Mouse (Mus musculus) forebrain, embryonic 12.5 days (tissue): ENCODE measurements at regions not wholly inside any gene's neighbourhood (a gene's known extent, or its start where the extent isn't known, plus 50 kb on each side); places are given as distances from the start of the nearest gene placed in this dataset.

Experiments
- ATAC-seq: fragments of 200-750 bp; cut with Nextera tagmentation; 2 replicates; pipeline ENCODE4 v1.8.0; 2017; ENCODE audit warnings: moderate TSS enrichment; ENCODE audit not compliant: low FRiP score
- H3K27ac ChIP-seq: fragments of 300-500 bp; sonication (generic); 2 replicates; pipeline ENCODE4 v1.5.1; 2016; ENCODE audit warnings: mild to moderate bottlenecking
- H3K27me3 ChIP-seq: fragments of 300-500 bp; sonication (generic); 2 replicates; pipeline ENCODE4 v1.6.1; 2016; ENCODE audit warnings: mild to moderate bottlenecking
- H3K36me3 ChIP-seq: fragments of 300-500 bp; sonication (generic); replicated peaks from 2 replicates; pipeline ENCODE4 v1.6.1; 2016; ENCODE audit warnings: mild to moderate bottlenecking
- H3K4me1 ChIP-seq: fragments of 300-500 bp; sonication (generic); 2 replicates; pipeline ENCODE4 v1.6.1; 2016
- H3K4me2 ChIP-seq: fragments of 300-500 bp; sonication (generic); 2 replicates; pipeline ENCODE4 v1.6.1; 2016; ENCODE audit warnings: mild to moderate bottlenecking, moderate library complexity
- H3K4me3 ChIP-seq: fragments of 300-500 bp; sonication (generic); replicated peaks from 2 replicates; pipeline ENCODE4 v1.5.1; 2016; ENCODE audit warnings: mild to moderate bottlenecking
- H3K9ac ChIP-seq: fragments of 300-500 bp; sonication (generic); 2 replicates; pipeline ENCODE4 v1.6.1; 2016; ENCODE audit warnings: mild to moderate bottlenecking
- H3K9me3 ChIP-seq: fragments of 300-500 bp; sonication (generic); 2 replicates; pipeline ENCODE4 v1.6.1; 2016
- WGBS: fragments of 180-500 bp; shearing (Covaris S2); methylation state at CpG from one replicate; pipeline ENCODE4 v1.1.7; 2016; 5-methylcytosine and 5-hydroxymethylcytosine counted together

DNA sequence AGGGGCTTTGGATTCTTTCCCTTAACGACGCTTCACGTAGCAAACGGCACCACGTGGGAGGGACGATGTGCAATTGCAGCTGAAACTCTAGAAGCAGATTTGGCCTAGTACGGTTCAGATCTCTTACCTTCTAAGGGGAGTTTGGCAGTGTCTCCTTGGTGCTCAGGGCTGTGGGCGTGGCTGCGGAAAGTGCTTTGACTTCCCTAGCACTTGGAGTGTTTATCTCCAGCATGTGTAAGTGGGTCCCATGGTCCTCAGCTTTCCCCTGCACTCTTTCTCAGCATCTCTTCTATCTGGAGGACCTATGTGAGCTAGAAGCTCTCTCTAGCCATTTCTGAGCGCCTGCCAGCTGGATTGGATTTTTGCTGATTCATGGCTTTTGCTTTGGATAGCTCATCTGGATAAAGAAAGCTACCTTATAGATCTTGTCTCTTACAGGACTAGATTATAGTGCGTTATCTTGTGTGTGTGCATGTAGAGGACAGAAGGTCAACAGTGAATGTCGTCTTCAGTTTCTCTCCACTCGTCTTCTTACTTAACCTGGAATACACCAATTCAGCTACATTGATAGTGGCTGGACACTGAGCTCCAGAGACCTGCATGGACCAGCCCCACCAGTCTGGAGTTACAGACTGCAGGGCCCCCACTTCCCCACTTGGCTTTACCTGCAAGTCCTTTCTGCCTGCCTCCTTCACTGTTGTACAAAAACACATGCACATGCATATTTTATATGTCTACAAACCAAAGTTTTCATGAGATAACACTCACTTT is 92.8 kb upstream of the Serbp1 start:
- H3K4me2 ChIP-seq, result no peak overlapping the region
- no peaks in the 10 kb centered on the region for H3K4me1 ChIP-seq
- H3K9ac ChIP-seq, result no peak overlapping the region
- WGBS, result 75% methylated on average over 13 of the region's 13 CpGs
- no peaks in the 10 kb centered on the region for H3K9me3 ChIP-seq
- no peaks in the 10 kb centered on the region for H3K27me3 ChIP-seq
- no peak overlapping the region for H3K4me3 ChIP-seq
- no peak overlapping the region for H3K27ac ChIP-seq
- H3K36me3 ChIP-seq, result no peaks in the 10 kb centered on the region
- no peak for ATAC-seq

DNA sequence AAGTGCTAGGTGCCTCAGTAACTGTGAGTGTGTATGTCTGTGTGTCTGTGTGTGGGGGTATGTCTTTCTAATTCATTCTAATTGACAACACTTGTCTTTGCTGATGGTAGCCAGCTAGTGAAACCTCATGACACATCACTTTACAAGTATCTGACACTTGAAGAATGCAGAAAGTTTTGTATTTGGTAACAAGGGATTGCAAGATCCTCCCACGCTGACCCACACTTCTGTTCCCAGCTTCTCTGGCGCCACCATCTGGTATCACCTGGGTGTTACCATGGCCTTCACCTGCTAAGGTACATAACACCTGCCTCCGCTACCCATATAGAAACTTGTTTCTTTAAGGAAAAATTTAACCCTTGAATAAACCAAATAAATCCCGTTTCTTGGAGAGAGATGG is 95.8 kb upstream of the Serbp1 start:
- ATAC-seq, result no peak

DNA sequence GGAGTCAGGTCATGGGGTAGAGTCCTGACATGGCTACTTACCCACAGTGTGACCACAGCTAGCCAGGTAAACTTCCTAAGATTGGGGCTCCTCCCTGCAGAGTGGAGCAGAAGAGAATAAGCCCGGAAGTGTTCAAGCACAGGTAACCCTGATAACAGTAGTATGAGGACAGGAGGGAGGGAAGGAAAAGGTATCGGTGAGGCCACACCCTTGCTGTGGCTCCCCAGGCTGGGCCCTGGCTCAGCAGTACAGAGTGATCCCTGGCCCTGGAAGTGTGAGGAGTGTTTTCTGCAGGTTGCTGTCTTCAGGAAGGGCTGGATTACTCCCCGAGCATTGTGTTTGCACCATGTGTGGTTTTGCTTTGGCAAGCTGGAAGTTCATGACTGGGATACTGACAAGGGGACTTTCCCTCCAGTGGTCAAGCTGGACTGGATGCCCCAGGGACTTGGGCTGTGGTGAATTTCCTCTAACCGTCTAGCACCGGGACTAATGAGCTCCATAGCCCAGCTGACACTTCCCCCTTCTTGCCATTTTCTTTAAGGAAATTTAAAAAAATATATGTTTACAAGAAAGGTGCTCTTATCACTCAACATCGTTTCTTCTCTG is 97.2 kb upstream of the Serbp1 start:
- H3K36me3 ChIP-seq, result no peaks in the 10 kb centered on the region
- WGBS, result 76% methylated on average over 6 of the region's 6 CpGs
- H3K4me2 ChIP-seq, result no peak overlapping the region
- H3K4me1 ChIP-seq, result no peaks in the 10 kb centered on the region
- no peak for ATAC-seq
- H3K9ac ChIP-seq, result no peak overlapping the region
- no peaks in the 10 kb centered on the region for H3K9me3 ChIP-seq
- no peaks in the 10 kb centered on the region for H3K27me3 ChIP-seq
- H3K27ac ChIP-seq, result no peak overlapping the region
- no peak overlapping the region for H3K4me3 ChIP-seq

More for the DNA sequence above, 95.8 kb upstream of the Serbp1 start:
- H3K4me3 ChIP-seq, result no peak overlapping the region
- WGBS, result 38% methylated on average over 4 of the region's 4 CpGs
- no peaks in the 10 kb centered on the region for H3K36me3 ChIP-seq
- no peaks in the 10 kb centered on the region for H3K4me1 ChIP-seq
- no peak overlapping the region for H3K27ac ChIP-seq
- H3K4me2 ChIP-seq, result no peak overlapping the region
- H3K27me3 ChIP-seq, result no peaks in the 10 kb centered on the region
- no peaks in the 10 kb centered on the region for H3K9me3 ChIP-seq
- no peak overlapping the region for H3K9ac ChIP-seq

DNA sequence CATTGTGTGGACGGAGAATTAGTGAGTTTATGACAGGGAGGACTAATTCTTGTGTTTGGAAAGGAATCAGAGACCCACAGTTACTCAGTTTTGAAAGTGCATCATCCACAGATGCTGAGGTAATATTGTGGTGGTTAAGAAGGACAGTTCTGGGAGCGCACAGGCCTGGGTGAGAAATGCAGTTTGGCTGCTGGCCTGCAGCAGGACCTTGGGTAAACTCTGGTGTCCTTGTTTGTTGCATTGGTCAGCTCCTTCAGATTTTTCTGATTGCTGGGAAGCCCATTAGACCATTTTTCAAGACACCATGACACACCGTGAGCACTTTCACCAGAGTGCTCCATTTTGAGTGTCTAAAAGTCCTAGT is 99.0 kb upstream of the Serbp1 start:
- 88% methylated on average over 3 of the region's 3 CpGs for WGBS
- H3K36me3 ChIP-seq, result no peaks in the 10 kb centered on the region
- no peak overlapping the region for H3K4me3 ChIP-seq
- no peak overlapping the region for H3K9ac ChIP-seq
- H3K9me3 ChIP-seq, result no peaks in the 10 kb centered on the region
- H3K4me2 ChIP-seq, result no peak overlapping the region
- H3K27me3 ChIP-seq, result no peaks in the 10 kb centered on the region
- ATAC-seq, result no peak
- H3K4me1 ChIP-seq, result no peaks in the 10 kb centered on the region
- no peak overlapping the region for H3K27ac ChIP-seq

DNA sequence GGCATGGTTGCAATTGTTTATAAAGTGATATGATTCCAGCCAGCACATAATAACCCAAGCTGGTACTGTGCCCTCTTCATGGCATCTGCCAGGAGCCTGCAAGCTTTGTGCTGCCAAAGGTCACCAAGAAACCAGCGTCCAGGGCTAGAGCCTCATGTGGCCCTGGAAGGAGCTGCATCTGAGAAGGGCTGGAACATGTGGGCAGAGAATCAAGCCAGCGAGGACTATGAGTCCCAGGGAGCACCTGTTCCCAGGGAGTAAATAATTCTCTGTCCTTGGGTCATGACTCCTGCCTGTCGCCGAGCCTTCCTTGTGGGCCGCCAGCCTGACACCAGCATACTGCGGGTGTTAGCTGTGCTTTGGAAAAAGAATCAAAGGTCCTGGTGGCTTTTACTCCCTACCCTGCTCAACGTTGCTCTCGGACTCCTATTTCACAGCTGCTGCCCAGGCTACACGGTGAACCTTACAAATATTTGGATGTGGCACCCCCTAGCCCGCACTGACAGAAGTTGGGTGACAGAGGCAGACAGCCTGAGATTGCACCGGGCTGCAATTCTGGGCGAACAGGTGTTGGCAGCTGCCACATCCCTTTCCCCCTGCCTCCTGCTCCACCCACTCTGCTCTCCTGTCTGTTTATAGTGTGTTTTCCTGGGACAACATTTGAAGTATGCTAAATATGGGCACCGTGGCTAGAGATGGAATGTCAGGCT is 99.5 kb upstream of the Serbp1 start:
- H3K4me1 ChIP-seq, result no peaks in the 10 kb centered on the region
- WGBS, result 71% methylated on average over 13 of the region's 13 CpGs

DNA sequence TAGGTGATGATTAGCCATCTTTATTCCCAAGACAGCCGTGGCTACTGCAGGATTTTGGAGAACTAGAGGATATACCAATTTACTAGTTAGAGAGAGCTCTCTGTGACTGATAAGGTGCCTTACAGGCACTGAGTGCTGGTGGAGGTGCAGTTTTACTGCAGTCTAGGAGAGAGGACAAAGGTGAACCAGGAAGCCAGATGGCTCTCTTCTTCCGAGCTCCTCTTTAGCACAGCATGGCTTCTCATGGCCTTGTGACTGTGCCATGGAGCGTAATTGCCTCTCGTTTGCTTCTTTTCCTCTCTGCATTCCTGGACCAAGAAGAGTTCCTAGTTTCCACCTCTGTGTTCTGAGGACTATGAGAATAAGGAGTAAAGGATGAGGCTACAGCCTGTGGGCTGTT is 100.2 kb upstream of the Gadd45a start:
- WGBS, result 65% methylated on average over 4 of the region's 4 CpGs

More for the DNA sequence above, 99.5 kb upstream of the Serbp1 start:
- H3K27me3 ChIP-seq, result no peaks in the 10 kb centered on the region
- no peaks in the 10 kb centered on the region for H3K9me3 ChIP-seq
- H3K4me3 ChIP-seq, result no peak overlapping the region
- no peak overlapping the region for H3K4me2 ChIP-seq
- H3K27ac ChIP-seq, result no peak overlapping the region
- no peak overlapping the region for H3K9ac ChIP-seq
- no peaks in the 10 kb centered on the region for H3K36me3 ChIP-seq
- no peak for ATAC-seq

DNA sequence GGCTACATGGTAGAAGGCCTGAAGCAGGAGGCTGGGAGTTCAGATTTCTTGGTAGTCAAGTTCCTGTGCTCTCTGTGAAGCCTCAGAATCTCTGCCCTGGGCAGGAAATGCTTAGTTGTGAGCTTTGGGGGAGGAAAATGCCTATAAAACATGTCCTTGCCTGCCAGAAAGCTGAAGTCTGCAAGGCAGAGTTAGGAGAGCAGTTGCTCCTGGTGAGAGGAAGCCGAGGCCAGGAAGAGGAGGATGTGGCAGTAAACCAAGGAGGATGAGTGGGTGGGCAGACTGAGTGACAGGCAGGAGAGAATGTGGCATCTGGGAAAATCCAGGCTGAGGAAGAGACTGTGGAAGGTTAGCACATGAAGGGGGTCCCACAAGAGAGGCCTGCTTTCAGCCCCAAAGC is 97.7 kb upstream of the Gadd45a start:
- Histone ChIP-seq H3K4me1 (no peaks in the 10 kb centered on the region), H3K9ac (no peak overlapping the region), H3K4me3 (no peak overlapping the region), H3K36me3 (no peaks in the 10 kb centered on the region), H3K27ac (no peak overlapping the region), H3K9me3 (no peaks in the 10 kb centered on the region), H3K27me3 (no peaks in the 10 kb centered on the region), H3K4me2 (no peak overlapping the region)
- WGBS, result 79% methylated on average over 1 of the region's 1 CpGs
- ATAC-seq, result no peak

More for the DNA sequence above, 100.2 kb upstream of the Gadd45a start:
- no peaks in the 10 kb centered on the region for H3K9me3 ChIP-seq
- no peaks in the 10 kb centered on the region for H3K4me1 ChIP-seq
- no peak overlapping the region for H3K27ac ChIP-seq
- H3K4me3 ChIP-seq, result no peak overlapping the region
- ATAC-seq, result no peak
- no peaks in the 10 kb centered on the region for H3K27me3 ChIP-seq
- no peak overlapping the region for H3K9ac ChIP-seq
- H3K4me2 ChIP-seq, result no peak overlapping the region
- H3K36me3 ChIP-seq, result no peaks in the 10 kb centered on the region

DNA sequence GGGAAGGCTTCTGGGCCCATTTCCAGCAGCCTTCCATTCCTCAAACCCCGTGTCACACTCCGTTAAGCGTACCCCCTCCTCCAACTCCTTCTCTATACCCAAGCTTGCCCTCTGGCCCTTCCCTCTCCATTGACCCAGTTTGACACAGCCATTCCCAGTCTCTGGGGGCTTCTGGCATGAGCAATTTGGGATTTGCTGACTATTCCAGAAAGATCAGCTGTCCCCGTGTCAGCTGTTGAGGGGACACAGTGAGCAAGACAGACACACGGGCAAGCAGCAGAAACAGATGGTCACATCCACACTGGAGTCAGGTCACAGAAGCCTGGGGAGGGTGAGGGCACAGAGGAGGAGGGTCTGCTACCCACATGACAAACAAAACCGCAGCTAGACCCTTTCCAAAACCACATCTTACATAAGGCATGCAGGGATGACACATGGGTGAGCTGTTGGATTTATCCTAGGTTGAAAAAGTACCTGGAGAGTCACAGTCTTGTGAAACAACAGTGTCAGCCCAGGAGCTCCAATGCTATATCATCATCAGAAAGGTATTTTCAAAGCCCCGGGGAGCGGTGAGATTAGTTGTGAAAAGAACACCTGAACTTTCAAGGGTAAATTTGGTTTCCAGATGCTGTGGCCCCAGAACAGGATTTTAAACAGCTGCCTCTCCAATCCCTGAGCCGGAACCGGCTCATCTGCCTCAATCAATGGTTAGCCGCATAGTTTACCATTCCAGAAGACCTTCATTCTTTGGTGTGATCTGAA is 93.5 kb upstream of the Gadd45a start:
- WGBS, result 79% methylated on average over 11 of the region's 11 CpGs
- no peak overlapping the region for H3K27ac ChIP-seq
- no peak overlapping the region for H3K9ac ChIP-seq
- H3K4me3 ChIP-seq, result no peak overlapping the region
- 0 out of 2 replicates have a peak, but pooled peaks cover 4% of the 10 kb centered on the region for H3K4me1 ChIP-seq
- no peak for ATAC-seq
- H3K36me3 ChIP-seq, result no peaks in the 10 kb centered on the region
- no peaks in the 10 kb centered on the region for H3K9me3 ChIP-seq
- no peak overlapping the region for H3K4me2 ChIP-seq
- no peaks in the 10 kb centered on the region for H3K27me3 ChIP-seq

DNA sequence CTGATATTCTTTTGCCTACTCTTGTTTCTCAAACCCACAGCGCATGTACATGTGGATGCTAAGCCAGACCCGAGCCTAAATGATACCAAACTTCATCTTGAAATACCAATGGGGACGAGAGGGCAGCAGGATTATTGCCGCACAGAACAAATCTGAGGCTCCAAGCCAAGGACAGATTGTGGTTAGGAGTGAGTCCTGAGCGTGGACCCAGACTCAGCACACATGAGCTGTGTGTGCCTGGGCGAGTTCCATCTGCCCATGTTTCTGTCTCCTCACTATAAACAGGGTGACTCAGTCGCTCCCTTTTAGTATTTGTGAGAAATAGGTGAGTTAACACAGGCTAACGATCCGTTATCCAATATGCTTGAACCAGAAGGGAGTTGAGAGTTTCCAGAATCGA is 92.4 kb upstream of the Gadd45a start:
- Histone ChIP-seq H3K4me3 (no peak overlapping the region), H3K4me2 (no peak overlapping the region), H3K27ac (no peak overlapping the region), H3K27me3 (no peaks in the 10 kb centered on the region), H3K36me3 (no peaks in the 10 kb centered on the region), H3K4me1 (0 out of 2 replicates have a peak, but pooled peaks cover 6% of the 10 kb centered on the region), H3K9me3 (no peaks in the 10 kb centered on the region), H3K9ac (no peak overlapping the region)
- no peak for ATAC-seq
- 90% methylated on average over 10 of the region's 10 CpGs for WGBS

DNA sequence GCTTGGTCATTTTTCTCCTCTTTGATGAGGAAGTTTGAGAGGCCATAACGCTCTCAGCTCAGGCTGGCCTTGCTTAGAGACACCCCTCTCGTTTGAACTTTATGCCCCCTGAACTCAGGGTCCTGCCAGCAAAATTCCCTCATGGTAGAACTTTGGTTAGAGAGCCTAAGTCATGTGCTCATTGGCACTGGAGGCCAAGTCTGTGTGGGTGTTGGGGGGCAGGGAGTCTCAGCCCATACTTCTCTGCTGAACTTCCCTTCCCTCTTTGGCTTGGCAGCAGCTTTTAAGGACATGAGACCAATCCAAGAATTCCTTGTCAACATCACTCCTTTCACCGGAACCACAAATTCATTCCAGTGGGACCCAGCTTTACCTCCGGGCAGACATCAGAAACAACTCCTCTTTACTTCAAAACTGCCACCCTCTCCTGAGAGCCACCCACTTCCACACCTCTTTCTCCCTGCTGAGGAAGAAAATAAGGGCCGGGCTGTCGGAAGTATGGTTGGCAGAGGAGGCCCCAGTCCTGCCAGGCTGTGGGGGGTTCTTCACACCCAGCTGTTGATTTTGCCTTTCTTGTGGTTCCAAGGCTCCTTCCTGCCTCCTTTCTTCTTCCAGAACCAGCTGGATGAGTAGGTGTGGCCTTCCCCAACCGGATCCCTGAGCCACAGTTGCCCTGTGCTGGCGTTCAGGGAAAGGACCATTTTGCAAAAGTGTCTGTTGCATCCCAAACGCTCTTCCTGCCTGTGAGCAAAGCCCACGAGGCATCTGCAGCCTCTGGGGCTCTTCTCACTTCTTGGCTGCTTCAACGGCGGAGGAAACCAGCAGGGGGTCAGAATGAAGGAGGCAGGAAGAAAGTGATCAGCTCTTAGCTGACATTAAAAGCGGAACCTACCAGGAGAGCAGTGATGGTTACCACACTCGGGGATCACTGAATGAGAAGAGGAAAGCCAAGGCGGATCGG is 91.5 kb upstream of the Gadd45a start:
- no peak for ATAC-seq
- Histone ChIP-seq H3K36me3 (no peaks in the 10 kb centered on the region), H3K9ac (no peak overlapping the region), H3K27me3 (no peaks in the 10 kb centered on the region), H3K4me1 (0 out of 2 replicates have a peak, but pooled peaks cover 6% of the 10 kb centered on the region), H3K4me3 (no peak overlapping the region), H3K27ac (no peak overlapping the region), H3K9me3 (no peaks in the 10 kb centered on the region), H3K4me2 (no peak overlapping the region)
- WGBS, result 68% methylated on average over 16 of the region's 16 CpGs

DNA sequence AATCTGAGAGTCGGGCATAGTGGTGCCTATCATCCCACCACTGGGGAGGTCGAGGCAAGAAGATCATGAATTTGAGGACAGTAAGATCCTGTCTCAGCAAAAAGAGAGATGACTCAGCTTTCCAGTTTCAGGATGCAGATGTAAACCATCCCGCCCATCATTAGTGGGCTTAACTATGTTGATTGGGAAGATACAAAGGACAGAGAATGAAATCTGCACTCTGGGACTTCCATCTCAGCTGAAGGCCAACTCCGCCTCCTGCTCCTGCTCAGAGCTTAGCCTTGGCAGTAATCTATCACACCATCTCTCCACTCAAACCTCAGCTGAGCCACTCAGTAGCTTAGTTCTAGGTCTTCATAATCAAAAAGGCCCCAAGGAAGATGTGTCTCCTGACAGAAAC is 90.5 kb upstream of the Gadd45a start:
- H3K27ac ChIP-seq, result no peak overlapping the region
- no peak overlapping the region for H3K9ac ChIP-seq
- no peaks in the 10 kb centered on the region for H3K9me3 ChIP-seq
- no peaks in the 10 kb centered on the region for H3K36me3 ChIP-seq
- no peak for ATAC-seq
- H3K4me3 ChIP-seq, result no peak overlapping the region
- H3K27me3 ChIP-seq, result no peaks in the 10 kb centered on the region
- WGBS, result 93% methylated on average over 4 of the region's 4 CpGs
- H3K4me2 ChIP-seq, result no peak overlapping the region
- H3K4me1 ChIP-seq, result 0 out of 2 replicates have a peak, but pooled peaks cover 6% of the 10 kb centered on the region
